Mouse (Mus musculus) liver, embryonic 12.5 days (tissue): ENCODE results near the gene Lpxn. TPM values are rescaled to one million over a fixed set of nuclear protein-coding genes. Genes with fewer than 3 reads are reported as not detected.

Experiments
- ATAC-seq: fragments of 200-750 bp; cut with Nextera tagmentation; 2 replicates; pipeline ENCODE4 v1.8.0; 2017; ENCODE audit warnings: moderate number of reproducible peaks, mild to moderate bottlenecking, moderate library complexity
- H3K27ac ChIP-seq: fragments of 300-500 bp; sonication (generic); 2 replicates; pipeline ENCODE4 v1.5.1; 2016; ENCODE audit warnings: mild to moderate bottlenecking
- H3K27me3 ChIP-seq: fragments of 300-500 bp; sonication (generic); replicated peaks from 2 replicates; pipeline ENCODE4 v1.6.1; 2016; ENCODE audit warnings: mild to moderate bottlenecking, moderate library complexity
- H3K36me3 ChIP-seq: fragments of 300-500 bp; sonication (generic); 2 replicates; pipeline ENCODE4 v1.6.1; 2016; ENCODE audit warnings: mild to moderate bottlenecking, moderate library complexity
- H3K4me1 ChIP-seq: fragments of 300-500 bp; sonication (generic); 2 replicates; pipeline ENCODE4 v1.6.1; 2016
- H3K4me2 ChIP-seq: fragments of 300-500 bp; sonication (generic); 2 replicates; pipeline ENCODE4 v1.6.1; 2016; ENCODE audit warnings: mild to moderate bottlenecking, moderate library complexity
- H3K4me3 ChIP-seq: fragments of 300-500 bp; sonication (generic); 2 replicates; pipeline ENCODE4 v1.5.1; 2016; ENCODE audit warnings: mild to moderate bottlenecking, moderate library complexity
- H3K9ac ChIP-seq: fragments of 300-500 bp; sonication (generic); 2 replicates; pipeline ENCODE4 v1.6.1; 2016; ENCODE audit warnings: mild to moderate bottlenecking, moderate library complexity
- H3K9me3 ChIP-seq: fragments of 300-500 bp; sonication (generic); replicated peaks from 2 replicates; pipeline ENCODE4 v1.6.1; 2016; ENCODE audit warnings: mild to moderate bottlenecking, moderate library complexity
- WGBS: fragments of 180-500 bp; shearing (Covaris S2); methylation state at CpG from one replicate; pipeline ENCODE4 v1.1.7; 2016; ENCODE audit not compliant: insufficient replicate concordance; 5-methylcytosine and 5-hydroxymethylcytosine counted together
- polyA plus RNA-seq: library from polyadenylated mRNA; unstranded; fragments of >200 nt; fragmentation: Nextera tagmentation; extraction: Ambion mirVana; gene quantifications from 2 replicates; pipeline ENCODE4 v1.2.1, GENCODE M21; 2016

Lpxn gene
- polyA plus RNA-seq = 1.3 and 1.4 TPM in 2 replicates

DNA sequence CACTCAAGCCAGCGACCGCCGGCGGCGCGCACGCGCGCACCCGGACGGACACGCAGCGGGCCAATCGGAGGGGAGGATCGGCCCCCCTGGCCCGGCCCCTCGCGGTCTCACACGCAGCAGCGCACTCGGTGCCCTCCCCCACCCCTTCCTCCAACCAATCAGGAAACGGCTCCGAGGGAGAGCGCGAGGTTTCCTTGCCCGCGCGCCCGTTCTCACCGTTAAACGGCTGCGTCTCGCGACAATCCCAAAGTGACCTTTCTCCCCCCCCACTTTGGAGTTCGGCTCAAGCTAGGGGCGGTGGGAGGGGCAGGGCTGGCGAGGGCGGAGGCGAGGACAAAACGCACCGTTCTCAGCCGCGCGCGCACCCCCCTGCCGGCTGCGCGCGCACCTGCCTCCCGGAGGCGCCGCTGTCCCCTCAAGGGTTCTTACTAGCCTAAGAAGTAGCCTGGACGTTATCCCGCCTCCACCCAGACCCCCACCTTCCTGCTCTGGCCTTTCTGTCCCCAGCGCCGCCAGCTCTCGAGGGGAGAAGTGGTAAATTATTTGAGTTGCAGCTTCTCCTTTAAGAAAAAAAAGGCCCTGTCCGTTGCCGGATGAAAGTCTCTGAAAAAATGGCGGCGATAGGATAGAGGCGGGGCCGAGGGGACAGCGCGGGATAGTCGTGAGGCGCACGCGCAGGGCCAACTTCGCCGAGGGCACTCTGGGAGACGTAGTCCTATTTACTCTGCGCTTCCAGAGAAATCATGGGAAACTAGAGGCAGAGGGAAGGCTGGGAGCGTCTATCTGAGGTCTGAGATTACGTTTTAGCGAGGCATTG, at the start of gene Lpxn, which contains the start of gene Zfp91:
TSS of gene Lpxn (plus strand) at position 683 of the 817 bp plus-strand sequence.
TSS of gene Zfp91 (minus strand) at position 616 of the 817 bp plus-strand sequence.
- H3K4me1 ChIP-seq = peaks cover 22% of the 10 kb centered on the region
- H3K4me2 ChIP-seq = peak within 1 kb of the TSS; percentile 81
- no peaks in the 10 kb centered on the region for H3K9me3 ChIP-seq
- under 1% methylated on average over 74 of the region's 76 CpGs for WGBS
- H3K4me3 ChIP-seq = peak within 1 kb of the TSS; percentile 97
- H3K27ac ChIP-seq = peak within 1 kb of the TSS; percentile 99
- H3K9ac ChIP-seq = peak within 1 kb of the TSS; percentile 98
- H3K36me3 ChIP-seq = no peaks in the 10 kb centered on the region
- peak; percentile 88 for ATAC-seq
- no peaks in the 10 kb centered on the region for H3K27me3 ChIP-seq

DNA sequence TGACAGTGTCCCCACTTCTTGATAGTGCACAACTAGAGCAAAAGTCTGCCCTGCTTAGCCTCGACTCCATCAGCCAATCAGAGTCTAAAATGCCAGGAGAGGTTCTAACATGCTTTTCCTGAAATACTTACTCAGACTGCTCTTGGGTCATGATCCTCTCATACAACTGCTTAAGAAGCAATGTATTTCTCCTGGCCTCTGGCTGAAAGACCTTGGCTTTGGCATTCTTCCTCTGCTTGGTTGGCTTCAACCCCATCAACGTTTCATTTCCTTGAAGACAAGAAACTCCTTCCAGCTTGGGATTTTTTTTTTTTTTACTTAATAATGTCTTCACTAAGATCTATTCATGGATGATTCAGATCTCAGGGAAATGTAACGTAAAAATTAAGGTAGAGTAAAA, 39.7 kb upstream of the Lpxn start:
- 55% methylated on average over 3 of the region's 3 CpGs for WGBS

DNA sequence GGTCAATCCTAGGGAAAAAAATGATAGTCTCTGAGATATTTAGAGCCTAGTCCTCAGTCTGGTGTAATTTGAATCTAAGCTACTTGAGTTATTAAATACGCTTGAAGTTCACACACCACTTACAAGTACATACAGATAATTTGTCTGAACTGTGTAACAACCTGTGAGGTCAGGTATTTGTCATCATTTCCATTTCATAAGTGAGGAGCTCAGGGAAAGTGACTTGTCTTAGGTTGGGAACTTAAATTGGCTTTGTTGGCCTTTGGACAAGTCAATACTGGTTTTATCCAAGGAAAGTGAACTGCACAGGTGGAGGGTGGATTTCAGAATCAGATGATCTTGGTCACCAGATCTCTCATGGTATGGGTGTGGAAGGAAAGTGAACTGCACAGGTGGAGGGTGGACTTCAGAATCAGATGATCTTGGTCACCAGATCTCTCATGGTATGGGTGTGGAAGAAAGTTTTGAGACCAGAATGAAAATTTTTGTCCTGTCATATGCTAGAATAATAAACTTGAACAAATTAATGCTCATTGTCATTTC, 37.0 kb upstream of the Lpxn start:
- Histone ChIP-seq H3K27me3 (no peaks in the 10 kb centered on the region), H3K9me3 (no peaks in the 10 kb centered on the region), H3K27ac (no peak overlapping the region), H3K9ac (no peak overlapping the region), H3K4me3 (no peak overlapping the region), H3K36me3 (peaks cover 17% of the 10 kb centered on the region), H3K4me1 (no peaks in the 10 kb centered on the region), H3K4me2 (no peak overlapping the region)
- WGBS = 69% methylated on average over 1 of the region's 1 CpGs
- no peak for ATAC-seq

More for the DNA sequence above, 39.7 kb upstream of the Lpxn start:
- Histone ChIP-seq H3K4me2 (no peak overlapping the region), H3K4me1 (no peaks in the 10 kb centered on the region), H3K9ac (no peak overlapping the region), H3K27ac (no peak overlapping the region), H3K36me3 (no peaks in the 10 kb centered on the region), H3K27me3 (no peaks in the 10 kb centered on the region), H3K9me3 (no peaks in the 10 kb centered on the region), H3K4me3 (no peak overlapping the region)
- no peak for ATAC-seq

DNA sequence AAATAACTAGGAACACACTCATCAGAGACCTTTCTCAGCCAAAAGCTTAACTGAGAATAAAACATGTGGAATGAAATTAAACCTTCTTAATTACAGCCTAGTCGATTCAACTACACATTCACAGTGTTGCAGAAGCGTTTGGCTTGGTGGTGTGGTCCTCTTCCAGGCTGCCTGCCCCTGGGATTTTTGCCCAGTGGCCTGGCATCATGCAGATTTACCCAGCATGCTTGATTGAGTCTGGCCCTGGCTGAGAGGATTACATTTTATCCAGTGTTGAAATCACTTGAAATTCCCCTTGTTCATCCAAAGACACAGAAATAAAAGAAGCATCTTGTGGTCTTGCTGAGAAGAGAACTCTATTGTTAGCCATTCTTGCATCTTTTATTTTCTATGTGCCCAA, 36.3 kb upstream of the Lpxn start:
- no peak overlapping the region for H3K9ac ChIP-seq
- H3K4me3 ChIP-seq = no peak overlapping the region
- H3K9me3 ChIP-seq = no peaks in the 10 kb centered on the region
- H3K4me1 ChIP-seq = no peaks in the 10 kb centered on the region
- 61% methylated on average over 2 of the region's 2 CpGs for WGBS
- no peak overlapping the region for H3K27ac ChIP-seq
- peaks cover 23% of the 10 kb centered on the region for H3K36me3 ChIP-seq
- no peaks in the 10 kb centered on the region for H3K27me3 ChIP-seq
- no peak overlapping the region for H3K4me2 ChIP-seq
- ATAC-seq = no peak

DNA sequence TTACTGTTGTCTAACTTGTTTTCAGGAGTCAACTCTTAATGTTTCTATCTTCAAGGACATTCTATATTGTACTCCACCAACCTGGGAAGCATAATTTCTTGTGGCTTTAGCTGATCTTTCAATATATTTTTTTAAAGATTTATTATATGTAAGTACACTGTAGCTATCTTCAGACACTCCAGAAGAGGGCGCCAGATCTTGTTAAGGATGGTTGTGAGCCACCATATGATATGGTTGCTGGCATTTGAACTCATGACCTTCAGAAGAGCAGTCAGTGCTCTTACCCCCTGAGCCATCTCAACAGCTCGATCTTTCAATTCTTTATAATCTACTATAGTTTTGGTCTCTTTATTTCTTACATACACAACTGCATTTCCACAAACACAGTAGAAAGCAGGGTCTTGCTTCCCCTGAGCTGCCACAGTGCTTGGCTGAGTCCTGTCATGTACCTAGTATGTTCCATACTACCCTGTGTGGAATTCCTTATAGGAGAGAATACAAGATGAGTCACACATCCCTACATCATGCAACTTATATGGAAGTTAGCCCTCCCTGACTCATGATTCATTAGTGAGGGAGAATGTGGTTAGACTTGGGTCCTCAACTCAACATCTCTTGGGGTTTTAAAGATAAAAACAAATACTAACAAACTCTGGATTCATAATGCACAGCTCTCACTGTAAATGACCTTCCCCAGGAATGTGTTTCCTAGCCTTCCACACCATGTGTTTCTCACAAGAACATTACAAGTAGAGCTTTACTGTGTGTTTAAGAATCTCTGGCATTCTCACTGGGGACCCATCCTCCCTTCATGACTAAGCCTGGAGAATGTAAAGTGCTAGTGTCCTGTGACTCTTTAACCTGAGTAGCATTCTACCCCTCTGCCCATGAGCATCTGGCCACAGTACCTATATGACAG, 33.5 kb upstream of the Lpxn start:
- H3K9ac ChIP-seq = no peak overlapping the region
- H3K4me2 ChIP-seq = no peak overlapping the region
- 42% methylated on average over 2 of the region's 2 CpGs for WGBS
- no peak overlapping the region for H3K4me3 ChIP-seq
- no peaks in the 10 kb centered on the region for H3K9me3 ChIP-seq
- H3K27ac ChIP-seq = no peak overlapping the region
- H3K4me1 ChIP-seq = no peaks in the 10 kb centered on the region
- peak; percentile 24; the same call in 1 of the 2 replicates for ATAC-seq
- peaks cover 44% of the 10 kb centered on the region for H3K36me3 ChIP-seq
- no peaks in the 10 kb centered on the region for H3K27me3 ChIP-seq

DNA sequence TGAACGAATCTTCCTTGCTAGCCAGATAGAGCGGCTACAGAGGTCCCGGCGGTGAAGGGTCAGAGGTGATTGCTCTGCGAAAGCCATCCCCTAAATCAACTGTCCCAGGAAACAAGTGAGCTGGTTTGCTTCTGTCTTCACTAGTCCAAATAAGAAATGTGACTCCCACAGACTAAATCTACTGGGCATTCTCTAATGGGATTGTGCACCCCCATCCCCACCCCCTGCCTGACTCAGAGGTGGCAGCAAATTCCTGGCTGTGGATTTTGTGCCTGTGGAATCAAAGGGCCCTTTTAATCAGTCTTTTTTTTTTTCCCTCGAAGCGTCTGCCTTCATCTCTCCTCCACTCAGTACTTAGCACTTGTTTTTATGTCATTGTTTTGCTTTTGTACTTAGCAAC, 30.7 kb upstream of the Lpxn start, which contains the start of gene Cntf:
TSS of gene Cntf (minus strand) at position 325 of the 400 bp plus-strand sequence.
- H3K4me2 ChIP-seq = no peak within 1 kb of the TSS
- 73% methylated on average over 7 of the region's 7 CpGs for WGBS
- no peaks in the 10 kb centered on the region for H3K4me1 ChIP-seq
- no peak within 1 kb of the TSS for H3K9ac ChIP-seq
- H3K27me3 ChIP-seq = no peaks in the 10 kb centered on the region
- no peak for ATAC-seq
- H3K4me3 ChIP-seq = no peak within 1 kb of the TSS
- H3K36me3 ChIP-seq = peaks cover 73% of the 10 kb centered on the region
- H3K9me3 ChIP-seq = no peaks in the 10 kb centered on the region
- H3K27ac ChIP-seq = no peak within 1 kb of the TSS

DNA sequence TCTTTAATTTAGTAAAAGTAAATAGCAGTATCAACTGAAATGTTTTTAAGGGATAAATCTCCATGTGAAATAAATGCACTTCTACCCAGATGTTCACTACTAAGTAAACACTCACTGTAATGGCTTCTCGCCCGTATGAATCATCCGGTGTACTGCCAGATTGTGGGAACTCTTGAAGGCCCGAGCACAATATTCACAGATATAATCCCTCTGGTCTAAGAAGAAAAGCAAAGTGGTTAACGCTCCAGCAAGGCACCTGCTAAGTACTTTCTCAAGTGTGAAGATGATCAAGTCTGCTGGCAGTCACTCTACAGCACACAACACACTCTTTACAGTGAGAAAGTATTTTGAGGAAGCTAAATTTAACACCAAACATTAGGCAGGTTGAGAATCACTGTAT, 25.1 kb upstream of the Lpxn start:
- ATAC-seq = no peak
- Histone ChIP-seq H3K27me3 (no peaks in the 10 kb centered on the region), H3K4me1 (no peaks in the 10 kb centered on the region), H3K9ac (no peak overlapping the region), H3K36me3 (peaks cover 79% of the 10 kb centered on the region), H3K27ac (no peak overlapping the region), H3K4me3 (no peak overlapping the region), H3K4me2 (no peak overlapping the region), H3K9me3 (no peaks in the 10 kb centered on the region)
- 93% methylated on average over 5 of the region's 5 CpGs for WGBS

DNA sequence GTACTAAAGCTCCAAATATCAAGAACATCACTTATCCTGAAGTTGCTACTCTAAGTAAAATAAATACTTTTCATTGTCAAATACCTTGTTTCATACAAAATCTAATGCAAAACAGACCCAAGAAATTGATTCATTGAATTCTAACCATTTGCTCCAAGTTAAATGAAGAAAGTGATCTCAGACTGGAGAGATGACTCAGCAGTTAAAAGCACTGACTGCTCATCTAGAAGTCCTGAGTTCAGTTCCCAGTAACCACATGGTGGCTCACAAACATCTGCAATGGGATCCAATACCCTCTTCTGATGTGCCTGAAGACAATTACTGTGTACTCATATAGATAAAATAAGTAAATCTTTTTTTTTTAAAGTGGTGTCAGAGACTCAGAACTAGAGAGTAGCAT, 15.6 kb upstream of the Lpxn start:
- H3K36me3 ChIP-seq = peaks cover 30% of the 10 kb centered on the region
- H3K4me2 ChIP-seq = no peak overlapping the region
- H3K9ac ChIP-seq = no peak overlapping the region

DNA sequence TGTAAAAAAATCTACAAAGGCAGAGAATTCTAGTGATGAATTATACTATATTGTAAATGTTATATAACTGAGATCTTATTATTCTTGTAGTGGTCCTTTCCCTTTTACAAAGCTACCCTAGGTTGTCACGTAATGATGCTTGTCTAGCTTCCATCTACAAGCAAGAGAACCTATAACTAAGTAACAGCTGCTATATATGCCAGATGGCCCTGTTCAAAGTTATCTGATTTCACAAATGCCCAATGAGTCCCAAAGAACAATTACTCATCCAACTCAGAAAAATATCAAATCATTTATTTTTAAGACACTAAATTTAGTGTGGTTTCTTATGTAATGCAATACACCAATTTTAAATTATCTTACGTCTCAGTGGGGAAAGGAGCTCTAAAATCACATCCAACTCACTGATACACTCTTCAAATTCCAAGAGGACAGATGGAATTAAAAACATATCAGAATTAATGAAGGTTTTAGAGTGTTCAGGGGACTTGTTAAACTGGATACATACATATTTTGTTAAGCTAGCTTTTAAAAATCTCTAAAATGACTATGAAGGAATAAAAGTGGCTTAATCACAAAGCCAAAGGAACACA, 9.1 kb upstream of the Lpxn start:
- Histone ChIP-seq H3K9ac (no peak overlapping the region), H3K27me3 (no peaks in the 10 kb centered on the region), H3K9me3 (no peaks in the 10 kb centered on the region), H3K27ac (no peak overlapping the region), H3K4me2 (no peak overlapping the region), H3K4me1 (peaks cover 9% of the 10 kb centered on the region), H3K4me3 (no peak overlapping the region), H3K36me3 (peaks cover 26% of the 10 kb centered on the region)
- ATAC-seq = no peak
- 89% methylated on average over 2 of the region's 2 CpGs for WGBS

More for the DNA sequence above, 15.6 kb upstream of the Lpxn start:
- Histone ChIP-seq H3K4me1 (peaks cover 7% of the 10 kb centered on the region; the same call in 1 of the 2 replicates), H3K27ac (no peak overlapping the region), H3K4me3 (no peak overlapping the region), H3K9me3 (no peaks in the 10 kb centered on the region), H3K27me3 (no peaks in the 10 kb centered on the region)
- ATAC-seq = no peak

DNA sequence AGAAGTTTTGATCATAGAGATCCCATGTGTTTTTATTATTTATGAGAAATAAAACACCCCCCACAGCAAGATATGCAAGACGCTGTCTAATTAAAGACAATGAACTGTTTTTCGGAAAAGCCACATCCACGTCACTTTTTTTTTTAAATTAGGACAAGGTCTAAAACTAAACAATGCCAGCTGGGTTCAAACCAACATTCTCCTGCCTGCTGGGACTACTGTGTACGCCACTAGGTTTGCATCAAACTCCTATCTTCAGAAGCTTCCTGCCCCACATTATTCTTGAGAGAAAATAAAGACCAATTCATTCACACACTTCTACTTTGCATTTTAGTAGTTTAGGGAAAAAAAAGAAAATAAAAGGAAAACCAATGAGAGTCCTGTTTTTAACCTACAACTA, 8.3 kb upstream of the Lpxn start:
- Histone ChIP-seq H3K9me3 (no peaks in the 10 kb centered on the region), H3K4me3 (no peak overlapping the region), H3K4me1 (peaks cover 9% of the 10 kb centered on the region), H3K27me3 (no peaks in the 10 kb centered on the region), H3K9ac (no peak overlapping the region), H3K36me3 (peaks cover 26% of the 10 kb centered on the region), H3K4me2 (no peak overlapping the region), H3K27ac (no peak overlapping the region)
- no peak for ATAC-seq
- WGBS = 89% methylated on average over 4 of the region's 4 CpGs

DNA sequence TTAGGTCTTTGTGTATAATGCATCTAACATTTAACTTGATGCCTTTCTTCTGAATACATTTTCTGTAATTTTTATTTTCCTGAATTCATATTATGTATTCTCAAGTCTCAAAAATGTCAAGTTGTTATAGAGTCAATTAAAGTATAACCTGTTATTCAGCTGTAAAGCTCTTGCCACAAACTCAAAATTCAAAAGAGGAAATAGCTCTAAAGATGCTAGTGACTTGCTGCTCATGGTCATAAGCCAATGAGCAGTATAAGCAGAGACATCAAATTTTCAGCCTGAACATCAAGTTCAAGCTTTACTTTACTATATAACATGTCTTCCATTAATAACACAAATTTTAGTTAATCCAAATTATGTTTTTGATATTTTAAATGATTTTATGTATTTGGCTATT, 3.6 kb upstream of the Lpxn start:
- peaks cover 15% of the 10 kb centered on the region for H3K36me3 ChIP-seq
- ATAC-seq = no peak
- H3K9me3 ChIP-seq = no peaks in the 10 kb centered on the region
- H3K4me1 ChIP-seq = peaks cover 12% of the 10 kb centered on the region
- H3K27ac ChIP-seq = no peak overlapping the region
- no peak overlapping the region for H3K4me3 ChIP-seq
- no peaks in the 10 kb centered on the region for H3K27me3 ChIP-seq
- H3K4me2 ChIP-seq = no peak overlapping the region
- no peak overlapping the region for H3K9ac ChIP-seq
